Mouse (Mus musculus): ENCODE results near the gene Gm11213.
A peak's percentile ranks its signal among the peaks of the same experiment; 100 is the strongest.

Gm11213 gene

GRCm38 (mm10) chr4:63604945-63605344, at the start of gene Gm11213:
Gm11213 (minus strand) TSS chr4:63605261.
- DNase-seq = peak; percentile 70

- no peak for DNase-seq
These were observed 49.3 kb upstream of the Gm11213 start for GRCm38 (mm10) chr4:63654381-63654780.

GRCm38 (mm10) chr4:63643956-63644726, 39.1 kb upstream of the Gm11213 start:
- DNase-seq = peak; percentile 19

- DNase-seq = peak; percentile 23
These were observed 34.8 kb upstream of the Gm11213 start for GRCm38 (mm10) chr4:63639842-63640241.

GRCm38 (mm10) chr4:63638603-63639002, 33.5 kb upstream of the Gm11213 start:
- no peak for DNase-seq

GRCm38 (mm10) chr4:63633181-63633580, 28.1 kb upstream of the Gm11213 start:
- DNase-seq = peak; percentile 51

DNA sequence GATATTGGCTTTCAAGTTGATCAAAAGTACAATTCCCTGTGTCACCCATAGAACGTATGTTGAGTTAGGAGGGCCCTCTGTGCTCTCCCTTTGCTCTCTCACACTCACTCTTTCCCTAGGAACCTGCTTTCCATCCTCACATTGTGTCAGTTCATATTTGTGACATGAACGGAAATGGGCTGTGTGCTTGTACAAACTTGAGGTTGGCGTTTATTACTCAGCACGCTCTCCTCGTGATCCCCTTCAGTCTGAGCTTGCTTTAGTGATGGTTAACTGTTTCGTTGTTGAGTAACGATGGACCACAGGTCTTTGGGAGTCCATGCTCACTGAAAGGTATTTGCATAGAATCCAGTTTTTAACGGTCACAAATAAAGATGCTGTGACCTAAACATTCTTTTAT, 22.1 kb upstream of the Gm11213 start:
- peak; percentile 5 for DNase-seq

- no peak for DNase-seq
These were observed 20.6 kb upstream of the Gm11213 start for GRCm38 (mm10) chr4:63625563-63626080.

DNA sequence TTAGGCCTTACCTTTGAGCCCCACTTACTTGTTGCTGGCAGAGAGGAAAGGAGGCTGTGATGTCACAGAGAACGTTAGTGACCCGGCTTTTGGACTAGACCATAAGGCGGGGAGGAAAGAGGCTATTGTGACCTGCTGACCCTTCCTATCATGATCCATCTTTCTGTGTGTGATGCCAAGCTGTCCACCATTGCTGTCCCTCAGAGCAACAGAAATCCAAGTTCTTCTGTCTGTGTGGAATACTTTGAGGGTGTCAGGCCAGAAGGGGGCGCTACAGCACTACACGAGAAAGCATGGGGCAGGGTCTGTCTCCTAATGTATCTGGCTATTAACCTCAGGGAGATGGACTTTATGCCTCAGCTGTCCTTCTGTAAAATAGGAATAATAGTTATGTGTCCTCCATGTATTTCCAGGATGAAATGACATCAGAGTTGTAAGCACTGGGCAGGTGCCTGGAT, 17.3 kb upstream of the Gm11213 start, which contains the start of gene Tex48:
Gene Tex48 (minus strand): TSS at position 51 of the 458 bp plus-strand sequence.
- peak; percentile 70 for DNase-seq

GRCm38 (mm10) chr4:63621861-63622260, 16.8 kb upstream of the Gm11213 start:
- peak; percentile 46 for DNase-seq

GRCm38 (mm10) chr4:63608391-63608790, 3.3 kb upstream of the Gm11213 start:
- DNase-seq = peak; percentile 73

DNA sequence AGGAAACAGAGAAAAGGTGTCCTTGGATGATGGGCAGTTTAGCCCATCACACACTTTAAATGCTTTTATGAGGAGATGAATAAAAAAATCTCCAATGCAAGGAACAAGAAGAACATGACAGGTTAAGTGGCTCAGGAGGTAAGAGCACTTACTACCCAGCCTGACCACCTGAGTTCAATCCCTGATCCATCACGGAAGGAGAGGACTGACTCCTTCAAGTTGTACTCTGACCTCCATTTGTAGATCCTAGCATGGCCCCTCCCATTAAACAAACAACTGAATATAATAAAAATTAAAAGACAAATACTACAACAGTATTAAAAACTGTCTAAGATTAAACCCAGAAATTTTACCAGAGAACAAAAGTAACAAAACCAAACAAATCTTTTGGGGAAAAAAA, 907 bp upstream of the Gm11213 start:
- DNase-seq = no peak

GRCm38 (mm10) chr4:63605545-63605944, 484 bp upstream of the Gm11213 start:
- peak; percentile 95 for DNase-seq

DNA sequence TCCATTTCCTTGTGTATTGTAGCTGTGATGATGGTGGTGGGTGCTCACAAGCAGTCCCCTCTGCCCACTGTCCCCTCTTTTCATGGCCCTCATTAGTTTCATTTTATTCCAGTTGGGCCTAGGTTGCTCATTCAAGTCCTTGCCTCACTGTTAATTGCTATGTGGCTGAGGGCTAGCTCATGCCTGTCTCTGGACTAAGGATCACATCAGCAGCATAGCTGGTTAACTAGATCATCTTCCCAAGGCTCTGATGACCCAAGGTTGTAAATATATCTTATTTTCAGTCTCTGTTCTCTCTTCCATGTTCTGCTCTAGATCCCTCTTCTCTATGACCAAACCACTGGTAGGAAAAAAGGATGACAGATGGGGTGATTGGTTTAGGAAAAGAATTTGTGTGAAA, 3.8 kb downstream of the Gm11213 start:
- peak; percentile 30 for DNase-seq

DNA sequence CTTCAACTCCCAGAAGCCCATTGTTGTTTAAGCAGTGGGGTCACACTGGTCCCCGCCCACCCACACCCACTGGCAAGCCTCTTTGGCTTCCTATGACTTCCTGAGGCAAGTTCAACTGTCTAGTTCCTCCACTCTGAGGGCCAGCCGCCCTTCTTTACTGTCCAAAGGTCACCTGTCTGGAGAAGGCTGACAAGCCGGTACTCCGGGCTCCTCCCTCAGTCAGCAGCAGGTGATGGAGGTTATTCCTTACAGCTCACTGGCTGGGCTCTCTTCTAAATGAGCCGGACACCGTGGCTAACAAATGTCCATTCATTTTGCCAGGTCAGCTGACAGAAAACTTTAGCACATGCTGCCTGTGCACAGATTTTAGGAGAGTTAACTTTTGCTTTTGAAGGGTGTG, 4.3 kb downstream of the Gm11213 start:
- DNase-seq = peak; percentile 56

- DNase-seq = peak; percentile 68
These were observed 9.1 kb downstream of the Gm11213 start for GRCm38 (mm10) chr4:63596010-63596409.

DNA sequence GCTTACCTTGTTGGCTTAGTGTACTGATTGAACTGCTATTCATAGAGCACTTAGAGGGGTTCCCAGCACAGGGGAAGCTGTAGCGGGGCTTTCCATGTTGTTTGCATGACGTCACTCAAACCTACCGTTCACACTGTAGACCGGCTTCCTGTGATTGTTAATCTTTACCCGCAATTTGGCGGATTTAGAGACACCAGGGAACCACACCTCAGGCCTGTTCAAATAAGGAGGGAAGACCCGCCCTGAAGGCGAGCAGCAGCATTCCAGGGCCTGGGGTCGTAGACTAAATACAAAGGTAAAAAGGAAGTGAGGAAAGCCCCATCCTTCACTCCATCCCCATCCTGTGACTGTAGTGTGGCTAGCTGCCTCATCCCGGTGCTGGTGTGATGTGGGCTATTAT, 9.8 kb downstream of the Gm11213 start:
- peak; percentile 87 for DNase-seq

DNA sequence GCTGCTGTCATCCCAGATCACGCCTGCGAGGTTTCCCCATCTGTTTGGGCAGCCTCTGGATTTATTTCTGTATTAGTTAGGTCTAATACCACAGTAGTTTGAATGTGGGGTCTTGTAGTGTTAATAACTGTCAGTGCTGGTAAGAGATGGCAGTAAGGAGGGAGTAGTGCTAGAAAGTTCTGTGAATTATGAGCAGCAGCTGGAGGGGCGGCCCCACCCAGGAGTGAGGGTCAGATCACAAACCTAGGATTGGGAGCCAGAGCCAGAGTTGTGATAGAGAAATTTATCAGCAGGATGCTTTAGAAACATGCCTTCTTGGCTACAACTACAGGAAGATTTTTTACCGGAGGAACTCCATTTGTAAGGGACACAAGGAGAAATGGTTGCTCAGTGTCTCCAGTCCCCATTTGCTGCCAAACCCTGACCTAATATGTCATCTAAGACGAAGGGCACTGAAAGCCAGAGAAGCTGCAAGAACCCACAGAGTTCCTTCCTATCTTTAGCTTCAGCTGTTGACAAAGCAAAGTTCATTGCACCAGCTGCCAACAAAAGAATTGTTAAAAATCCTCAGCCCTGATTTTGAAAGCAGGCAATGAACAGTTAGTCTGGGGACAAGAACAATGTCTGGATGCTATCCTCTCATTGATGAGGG, 10.5 kb downstream of the Gm11213 start:
- peak; percentile 94 for DNase-seq

DNA sequence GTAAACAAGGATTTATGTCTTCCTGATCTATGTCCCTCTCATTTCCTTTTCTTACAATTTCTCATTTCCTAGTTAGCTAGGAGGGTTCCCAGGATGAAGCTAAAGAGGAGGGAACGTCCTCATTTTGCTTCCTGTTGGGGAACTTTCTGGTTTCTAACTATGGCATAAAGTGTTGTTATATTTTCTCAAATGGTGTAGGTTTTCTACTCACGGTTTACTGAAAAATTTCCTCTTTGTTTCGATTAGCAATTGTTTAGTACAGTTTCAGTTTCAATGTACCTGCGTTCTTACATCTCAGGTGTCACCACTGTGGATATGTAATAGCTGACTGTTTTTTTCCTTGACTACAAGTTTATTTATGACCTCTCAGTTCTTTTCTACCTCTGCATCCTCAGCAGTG, 14.5 kb downstream of the Gm11213 start:
- DNase-seq = peak; percentile 0

GRCm38 (mm10) chr4:63589987-63590386, 15.1 kb downstream of the Gm11213 start:
- peak; percentile 62 for DNase-seq

GRCm38 (mm10) chr4:63586240-63586639, 18.8 kb downstream of the Gm11213 start:
- DNase-seq = no peak

DNA sequence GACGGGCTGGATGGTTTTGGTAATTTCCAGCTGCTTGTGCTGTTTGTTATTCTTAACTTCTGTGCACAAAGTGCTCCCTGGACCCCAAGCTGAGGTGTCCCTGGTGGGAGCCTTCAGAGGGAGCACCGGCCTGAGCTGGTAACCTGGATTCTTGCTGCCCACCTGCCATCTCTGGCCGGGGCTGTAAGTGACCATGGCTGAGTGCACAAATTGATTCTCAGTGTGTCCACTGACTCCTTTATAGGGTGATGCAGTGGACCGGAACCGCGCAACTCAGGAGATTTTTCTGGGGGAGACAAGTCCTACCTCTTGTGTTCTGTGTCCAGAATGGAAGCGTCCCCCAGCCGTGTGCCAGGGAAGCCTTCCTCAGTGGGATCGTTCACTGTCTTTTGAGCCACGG, 19.8 kb downstream of the Gm11213 start:
- DNase-seq = no peak

DNA sequence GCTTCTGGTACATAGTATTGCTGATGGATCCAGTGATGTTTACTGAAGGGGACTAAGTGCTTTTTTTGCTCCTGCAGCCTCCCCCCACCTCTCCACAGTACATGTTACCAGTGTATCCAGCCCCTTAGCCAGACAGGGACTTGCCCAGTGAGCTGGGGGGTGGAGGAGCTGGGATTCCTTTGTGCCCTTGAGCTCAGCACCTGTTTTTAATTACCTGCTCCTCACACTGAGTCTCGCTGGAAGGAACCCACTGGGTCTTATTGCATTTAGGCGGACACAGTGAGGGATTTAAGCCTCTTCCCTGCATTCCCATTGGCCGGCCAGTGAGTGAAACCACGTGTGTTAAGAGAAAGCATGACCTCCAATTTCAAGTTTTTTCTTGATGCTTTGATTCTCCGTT, 22.5 kb downstream of the Gm11213 start:
- DNase-seq = no peak

GRCm38 (mm10) chr4:63580078-63580477, 25.0 kb downstream of the Gm11213 start:
- no peak for DNase-seq

Measured in heart, adult 11 months (tissue).